Mouse (Mus musculus) gastrocnemius, adult 2 months (tissue): ENCODE results near the gene D6Ertd527e. TPM values are rescaled to one million over a fixed set of nuclear protein-coding genes. Genes with fewer than 3 reads are reported as not detected.

Experiments
- DNase-seq: peaks from one replicate; pipeline ENCODE4 v3.0.0; 2022
- H3K27ac ChIP-seq: fragments of 200-600 bp; 2 replicates; pipeline ENCODE4 v1.8.1; 2022; ENCODE audit warnings: mild to moderate bottlenecking
- H3K4me3 ChIP-seq: fragments of 200-600 bp; 2 replicates; pipeline ENCODE4 v1.8.1; 2022; ENCODE audit warnings: mild to moderate bottlenecking, moderate library complexity
- CTCF ChIP-seq: fragments of 200-600 bp; IDR thresholded peaks from 2 replicates; pipeline ENCODE4 v1.8.1; 2022; ENCODE audit warnings: antibody characterized with exemption, mild to moderate bottlenecking, moderate library complexity
- intact Hi-C: fragments of 180-260 bp; cut with DNase I; formaldehyde crosslinking; loops from one replicate; pipeline ENCODE4 v1.15.1; 2025
- total RNA-seq, 2 experiments: library from RNA; stranded (reverse); gene quantifications; 2 replicates each; pipeline ENCODE4 v1.2.3; 2021

D6Ertd527e gene
- total RNA-seq, 2 experiments from 2014 or later: not detected

DNA sequence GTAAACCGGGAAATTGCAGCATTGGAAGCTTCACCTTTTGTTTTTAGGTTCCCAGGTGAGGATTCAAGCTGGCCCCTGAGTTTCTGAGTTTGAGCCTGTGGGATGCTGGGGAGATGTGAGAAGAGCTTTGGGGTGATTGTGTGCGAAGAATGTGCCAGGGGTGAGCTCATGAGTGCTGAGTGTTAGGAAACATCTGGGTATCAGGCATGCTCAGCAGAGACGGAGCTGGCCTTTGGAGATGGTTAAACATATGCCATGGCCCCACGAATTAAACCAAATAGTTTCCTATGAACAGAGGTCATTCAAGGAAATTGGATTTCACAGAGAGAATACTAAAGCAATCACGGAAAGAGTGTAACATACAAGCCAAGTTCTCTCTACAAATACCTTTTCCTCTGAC lies 37.7 kb downstream of the D6Ertd527e start:
- no peak for DNase-seq
- intact Hi-C loops: no loop called here
- peak overlapping the region; percentile 40 for H3K27ac ChIP-seq

DNA sequence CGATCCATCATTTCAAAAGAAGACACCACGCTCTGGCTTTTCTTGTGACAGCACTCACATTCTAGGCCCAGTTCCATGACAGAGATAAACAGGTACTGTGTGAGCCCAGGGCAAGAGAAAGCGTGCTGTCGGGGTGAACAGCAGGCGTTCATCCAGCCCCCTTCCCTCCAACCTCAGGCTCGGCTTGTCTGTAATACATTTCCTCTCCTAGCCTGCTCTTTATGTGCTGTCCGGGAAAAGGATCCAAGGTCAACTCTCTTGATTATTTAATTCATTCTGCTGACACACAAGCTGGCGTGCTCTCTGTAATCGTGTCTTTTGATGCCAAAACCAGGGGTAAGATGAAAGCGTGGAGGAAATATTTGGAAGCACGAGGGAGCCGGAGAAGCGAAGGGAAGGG lies 39.0 kb downstream of the D6Ertd527e start:
- DNase-seq: no peak

More for the DNA sequence above, 37.7 kb downstream of the D6Ertd527e start:
- TF ChIP-seq CTCF: no peak
- no peak overlapping the region for H3K4me3 ChIP-seq

GRCm38 (mm10) chr6:87147921-87148320 lies 43.4 kb downstream of the D6Ertd527e start:
- intact Hi-C loops: no loop called here
- Histone ChIP-seq H3K4me3 (no peak overlapping the region), H3K27ac (no peak overlapping the region)
- DNase-seq: peak; percentile 1
- TF ChIP-seq CTCF: no peak

More for the DNA sequence above, 39.0 kb downstream of the D6Ertd527e start:
- intact Hi-C loops: no loop called here
- H3K4me3 ChIP-seq: no peak overlapping the region
- TF ChIP-seq CTCF: no peak
- H3K27ac ChIP-seq: peak overlapping the region; percentile 32; the same call in 1 of the 2 replicates

- no peak for DNase-seq
- intact Hi-C loops: no loop called here
- TF ChIP-seq CTCF: no peak
- H3K4me3 ChIP-seq: no peak overlapping the region
- H3K27ac ChIP-seq: no peak overlapping the region
Measured at GRCm38 (mm10) chr6:87150471-87150870, 45.9 kb downstream of the D6Ertd527e start.

- no peak for DNase-seq
- no peak overlapping the region for H3K4me3 ChIP-seq
- TF ChIP-seq CTCF: no peak
- 0 out of 2 replicates have a peak overlapping the region, but pooled peaks have one; percentile 56 for H3K27ac ChIP-seq
- intact Hi-C loops: no loop called here
Measured at GRCm38 (mm10) chr6:87151427-87151826, 46.9 kb downstream of the D6Ertd527e start.

- Histone ChIP-seq H3K27ac (peak overlapping the region; percentile 56), H3K4me3 (0 out of 2 replicates have a peak overlapping the region, but pooled peaks have one; percentile 5)
- no peak for TF ChIP-seq CTCF
- intact Hi-C loops: no loop called here
- peak; percentile 60 for DNase-seq
Measured at GRCm38 (mm10) chr6:87152461-87153230, 48.1 kb downstream of the D6Ertd527e start.

DNA sequence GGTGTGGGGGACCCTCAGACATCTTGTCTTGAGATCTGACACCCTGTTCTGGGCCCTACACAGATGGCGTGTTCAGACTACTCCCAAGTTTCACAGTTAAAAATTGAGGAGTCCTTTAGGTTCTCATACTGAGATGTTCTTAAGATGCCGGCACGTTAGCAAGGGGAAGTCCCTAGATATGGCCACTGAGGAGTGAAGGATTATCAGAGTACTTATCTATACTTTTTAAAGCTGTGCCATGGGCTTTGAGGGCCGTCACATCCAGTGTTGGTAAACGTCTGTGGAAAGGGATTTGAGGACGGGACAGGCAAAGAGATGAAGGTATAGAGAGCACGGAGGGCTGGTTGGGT lies 48.7 kb downstream of the D6Ertd527e start:
- intact Hi-C loops: no loop called here
- H3K27ac ChIP-seq: peak overlapping the region; percentile 56
- no peak for TF ChIP-seq CTCF
- DNase-seq: no peak
- no peak overlapping the region for H3K4me3 ChIP-seq

- DNase-seq: no peak
- no peak overlapping the region for H3K27ac ChIP-seq
- no peak overlapping the region for H3K4me3 ChIP-seq
- intact Hi-C loops: no loop called here
- no peak for TF ChIP-seq CTCF
Measured at GRCm38 (mm10) chr6:87153836-87154235, 49.3 kb downstream of the D6Ertd527e start.

- no peak overlapping the region for H3K27ac ChIP-seq
- intact Hi-C loops: no loop called here
- H3K4me3 ChIP-seq: no peak overlapping the region
- no peak for TF ChIP-seq CTCF
- no peak for DNase-seq
Measured at GRCm38 (mm10) chr6:87158062-87158623, 53.6 kb downstream of the D6Ertd527e start.

GRCm38 (mm10) chr6:87160196-87160595 lies 55.6 kb downstream of the D6Ertd527e start:
- intact Hi-C loops: no loop called here
- Histone ChIP-seq H3K4me3 (no peak overlapping the region), H3K27ac (no peak overlapping the region)
- DNase-seq: no peak
- no peak for TF ChIP-seq CTCF

DNA sequence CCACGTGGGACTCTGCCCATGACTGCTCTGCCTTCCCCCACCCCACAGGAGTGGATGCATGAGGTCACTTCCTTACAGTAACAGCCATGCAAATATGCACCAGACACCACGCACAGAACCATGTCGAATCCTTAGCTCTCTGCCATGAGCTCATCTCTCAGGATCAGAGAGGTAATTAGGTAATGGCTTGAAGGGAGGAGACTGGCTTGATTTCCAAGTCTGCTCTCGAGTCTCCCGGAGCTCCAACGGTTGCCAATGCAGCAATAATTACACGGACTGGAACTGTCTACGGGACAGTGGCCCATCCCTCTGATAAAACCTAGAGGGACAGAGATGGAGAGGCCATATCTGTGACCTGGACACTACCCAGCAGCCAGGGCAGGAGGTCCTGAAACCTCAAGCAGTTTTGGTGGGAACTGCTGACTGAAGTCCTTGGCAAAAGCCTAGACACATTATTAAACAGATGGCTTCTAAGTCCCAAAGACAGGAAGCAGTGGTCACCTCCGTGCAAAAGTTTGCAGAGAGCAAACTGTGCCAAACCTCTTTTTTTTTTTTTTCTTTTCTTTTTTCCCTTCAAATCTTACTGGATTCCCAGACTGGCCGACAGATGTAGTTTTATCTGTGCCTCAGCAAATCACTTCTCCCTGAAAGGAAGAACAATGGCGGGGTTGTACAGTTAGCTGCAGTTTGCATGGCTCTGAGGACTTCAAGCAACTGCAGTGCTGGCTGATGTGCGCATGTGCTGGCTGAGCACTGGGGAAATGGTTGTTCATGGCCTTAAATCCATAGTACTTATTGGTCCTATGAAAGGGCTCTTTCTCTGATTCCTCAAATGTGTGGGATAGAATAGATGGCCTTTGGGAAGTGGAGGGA lies 57.1 kb downstream of the D6Ertd527e start:
- peak; percentile 49 for DNase-seq
- intact Hi-C loops: no loop called here
- Histone ChIP-seq H3K27ac (0 out of 2 replicates have a peak overlapping the region, but pooled peaks have one; percentile 31), H3K4me3 (no peak overlapping the region)
- TF ChIP-seq CTCF: no peak

Other genes with a start within 250 kb of the D6Ertd527e start
- gene Nfu1, start 95.5 kb upstream of the D6Ertd527e start, total RNA-seq: 10 to 100 TPM; 55.1 to 66.5 TPM
- gene Gfpt1, start 61.9 kb upstream of the D6Ertd527e start, total RNA-seq: 10 to 100 TPM; 31.0 to 35.8 TPM
- gene Antxr1, start 231.1 kb downstream of the D6Ertd527e start, total RNA-seq: 10 to 100 TPM in 1 of 2 experiments, 1 to 10 TPM in 1; 6.2 to 15.9 TPM
- not detected for gene Gkn1, start 246.2 kb downstream of the D6Ertd527e start, total RNA-seq